Comparison of ENCODE assay signal across 7 mouse cellular contexts in genomic region chr11:97573891-97574550, GRCm38 (mm10). TPM values are rescaled to one million over a fixed set of nuclear protein-coding genes. Genes with fewer than 3 reads are reported as not detected.
DNase-seq lines count a peak whose midpoint lies in the region; ATAC-seq and TF ChIP-seq lines count a peak whose summit lies in the region.

No protein-coding gene starts in this region.

- TF ChIP-seq CTCF in E14TG2a.4 (conservative IDR thresholded peaks at IDR 0.05; ENCODE audit: low read length), result no peak
- peak; percentile 31 for TF ChIP-seq CTCF in stomach, postnatal 0 days (IDR thresholded peaks at IDR 0.05; ENCODE audit: low read depth)

- peak overlapping the region; percentile 94 for H3K27ac ChIP-seq in forebrain, embryonic 10.5 days
- H3K27ac ChIP-seq in stomach, postnatal 0 days (replicated peaks), result no peak overlapping the region

- H3K36me3 ChIP-seq in E14TG2a.4 (ENCODE audit: insufficient read depth, low read length), result no peaks in the 10 kb centered on the region
- no peaks in the 10 kb centered on the region for H3K36me3 ChIP-seq in forebrain, embryonic 10.5 days (replicated peaks)
- H3K36me3 ChIP-seq in stomach, postnatal 0 days (ENCODE audit: control insufficient read depth, insufficient read depth, low read length), result no peaks in the 10 kb centered on the region

- under 1% methylated on average over 28 of the region's 28 CpGs for WGBS in forebrain, embryonic 10.5 days
- whole genome bisulfite sequencing in stomach, postnatal 0 days, result 4% methylated on average over 24 of the region's 28 CpGs

- H3K9me3 ChIP-seq in E14TG2a.4 (ENCODE audit: low read length), result no peaks in the 10 kb centered on the region
- no peaks in the 10 kb centered on the region for H3K9me3 ChIP-seq in forebrain, embryonic 10.5 days
- H3K9me3 ChIP-seq in stomach, postnatal 0 days (ENCODE audit: control insufficient read depth, low read length), result no peaks in the 10 kb centered on the region

- H3K4me3 ChIP-seq in E14TG2a.4 (replicated peaks; ENCODE audit: low read length), result peak overlapping the region; percentile 84
- H3K4me3 ChIP-seq in forebrain, embryonic 10.5 days, result peak overlapping the region; percentile 73
- peak overlapping the region; percentile 58 for H3K4me3 ChIP-seq in stomach, postnatal 0 days (ENCODE audit: low read depth, low read length)

- peak; percentile 49 for DNase-seq in CD4-positive helper T cell, adult 2 months (ENCODE audit: low read depth, low spot score)
- no peak for DNase-seq in forebrain, embryonic 10.5 days (ENCODE audit: extremely low spot score, low spot score)
- peak; percentile 87 for DNase-seq in layer of hippocampus, adult 9-11 months
- peak; percentile 49 for DNase-seq in mesoderm, embryonic 11.5 days (ENCODE audit: low read depth, low spot score)
- peak; percentile 29 for DNase-seq in stomach, postnatal 0 days (ENCODE audit: low spot score)
- no peak for DNase-seq in yolk sac, embryonic 10.5 days (ENCODE audit: low spot score)

- no peak overlapping the region for H3K9ac ChIP-seq in stomach, postnatal 0 days (ENCODE audit: low read length)

- peak; percentile 10; the same call in 1 of the 2 replicates for ATAC-seq in stomach, postnatal 0 days (ENCODE audit: low FRiP score, low TSS enrichment)

- no peak for TF ChIP-seq EP300 in stomach, postnatal 0 days (optimal IDR thresholded peaks at IDR 0.05)

- H3K4me1 ChIP-seq in E14TG2a.4 (replicated peaks; ENCODE audit: low read depth, low read length), result peaks cover 77% of the 10 kb centered on the region
- H3K4me1 ChIP-seq in forebrain, embryonic 10.5 days, result peaks cover 89% of the 10 kb centered on the region
- no peaks in the 10 kb centered on the region for H3K4me1 ChIP-seq in stomach, postnatal 0 days (replicated peaks; ENCODE audit: control insufficient read depth, insufficient read depth)

- peaks cover 63% of the 10 kb centered on the region for H3K27me3 ChIP-seq in E14TG2a.4 (ENCODE audit: insufficient read depth, low read length)
- H3K27me3 ChIP-seq in forebrain, embryonic 10.5 days (ENCODE audit: poor library complexity, severe bottlenecking), result peaks cover 100% of the 10 kb centered on the region
- peaks cover 3% of the 10 kb centered on the region; the same call in 1 of the 2 replicates for H3K27me3 ChIP-seq in stomach, postnatal 0 days (ENCODE audit: control insufficient read depth, insufficient read depth, low read length)

- peak overlapping the region; percentile 96 for H3K4me2 ChIP-seq in stomach, postnatal 0 days (replicated peaks; ENCODE audit: low read depth)

RNA-seq across cellular contexts. Expression of gene Srcin1, which starts 2.0 kb away (rescaled TPM):
- 0.91 and 1.1 TPM in 2 replicates for polyA plus RNA-seq in forebrain, embryonic 10.5 days (2016; fragmentation: Nextera tagmentation; extraction: Ambion mirVana)
- 0.49 and 0.50 TPM in 2 replicates for polyA plus RNA-seq in stomach, postnatal 0 days (2015; fragmentation: Nextera tagmentation; extraction: Ambion mirVana)

RNA-seq across cellular contexts. Expression of gene Epop, which starts 55.5 kb away (rescaled TPM):
- polyA plus RNA-seq in forebrain, embryonic 10.5 days (2016; fragmentation: Nextera tagmentation; extraction: Ambion mirVana), result 11.4 and 11.6 TPM in 2 replicates
- 9.7 and 10.8 TPM in 2 replicates for polyA plus RNA-seq in stomach, postnatal 0 days (2015; fragmentation: Nextera tagmentation; extraction: Ambion mirVana)

Comparison
In these comparisons a context has a peak if more than half of its experiments do, and no peak if none do; other contexts are left out.
1. DNase-seq: peak in CD4-positive helper T cell, adult 2 months (single experiment), layer of hippocampus, adult 9-11 months (single experiment), mesoderm, embryonic 11.5 days (single experiment) and stomach, postnatal 0 days (single experiment); none in forebrain, embryonic 10.5 days (single experiment) and yolk sac, embryonic 10.5 days (single experiment).
2. Peak in every context shown above with its lines, with median percentiles within 50 percentile points of each other: H3K4me3 ChIP-seq.